Mouse (Mus musculus): Measurements from ENCODE around the gene Alkbh6. TPM values are rescaled to one million over a fixed set of nuclear protein-coding genes. Genes with fewer than 3 reads are reported as not detected.

Alkbh6 gene
- total RNA-seq, 1 experiment, result 24.5 TPM

GRCm38 (mm10) chr7:30266780-30267179 is 41.7 kb upstream of the Alkbh6 start:
- Histone ChIP-seq H3K9me3 (ENCODE audit: control insufficient read depth, insufficient read depth, low read depth, low read length) (no peaks in the 10 kb centered on the region), H3K36me3 (ENCODE audit: control insufficient read depth, insufficient read depth, low read length, poor library complexity, severe bottlenecking) (peaks cover 58% of the 10 kb centered on the region), H3K9ac (ENCODE audit: insufficient read depth, low read depth, low read length, poor library complexity, severe bottlenecking) (peak overlapping the region; percentile 18; the same call in 1 of the 2 replicates), H3K4me1 (ENCODE audit: control insufficient read depth in 2 of 2, insufficient read depth in 2 of 2, low read length in 2 of 2, poor library complexity in 1 of 2) (peaks cover 0 to 22% of the 10 kb centered on the region in 2 experiments; a peak in 2 of 4 replicates), H3K27ac (ENCODE audit: insufficient read depth, low read depth, low read length, poor library complexity, severe bottlenecking) (peak overlapping the region; percentile 71), H3K4me3 (ENCODE audit: insufficient read depth in 1 of 2, low read depth in 1 of 2, low read length in 2 of 2, poor library complexity in 1 of 2, severe bottlenecking in 1 of 2) (no peak overlapping the region)
- TF ChIP-seq ZC3H11A (IDR thresholded peaks at IDR 0.05; ENCODE audit: borderline replicate concordance, low read depth, low read length) (no peak), MAFK (IDR thresholded peaks at IDR 0.05; ENCODE audit: insufficient read depth, low read depth, low read length) (no peak), CHD2 (IDR thresholded peaks at IDR 0.05; ENCODE audit: low read depth, low read length) (no peak), HCFC1 (IDR thresholded peaks at IDR 0.05; ENCODE audit: borderline replicate concordance, insufficient read depth, low read length) (no peak), ZNF384 (IDR thresholded peaks at IDR 0.05; ENCODE audit: low read depth, low read length) (no peak)
- in situ Hi-C loops (cut with MboI; ENCODE audit: low sequenced_read_pairs in 2 of 2, unreplicated experiment in 2 of 2), result no loop called here
- peak; percentile 51 for DNase-seq (ENCODE audit: low read depth, low spot score)

DNA sequence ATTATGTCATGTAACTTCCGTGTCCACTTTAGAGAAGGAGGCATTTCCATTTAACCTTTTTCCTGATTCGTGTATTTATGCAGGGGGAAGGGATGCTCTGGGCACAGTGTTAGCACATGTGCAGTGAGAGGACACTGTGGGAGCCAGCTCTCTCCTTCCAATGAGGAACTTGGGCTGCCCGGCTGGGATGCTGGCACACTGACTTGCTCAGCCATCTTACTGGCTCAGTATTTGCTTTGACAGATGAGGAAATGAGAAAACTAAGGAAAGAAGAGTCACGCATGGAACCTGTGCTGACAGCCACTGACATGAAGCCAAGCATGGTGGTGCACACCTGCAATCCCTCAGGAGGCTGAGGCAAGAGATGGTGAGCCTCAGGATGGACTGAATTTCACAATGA is 38.9 kb upstream of the Alkbh6 start:
- H3K9ac ChIP-seq (ENCODE audit: insufficient read depth, low read depth, low read length, poor library complexity, severe bottlenecking), result no peak overlapping the region
- no peak overlapping the region for H3K27ac ChIP-seq (ENCODE audit: insufficient read depth, low read depth, low read length, poor library complexity, severe bottlenecking)
- in situ Hi-C loops (cut with MboI; ENCODE audit: low sequenced_read_pairs in 2 of 2, unreplicated experiment in 2 of 2), result no loop called here
- no peak for TF ChIP-seq CHD2 (IDR thresholded peaks at IDR 0.05; ENCODE audit: low read depth, low read length)
- no peak for TF ChIP-seq ZNF384 (IDR thresholded peaks at IDR 0.05; ENCODE audit: low read depth, low read length)
- no peak for TF ChIP-seq HCFC1 (IDR thresholded peaks at IDR 0.05; ENCODE audit: borderline replicate concordance, insufficient read depth, low read length)
- no peak for TF ChIP-seq MAFK (IDR thresholded peaks at IDR 0.05; ENCODE audit: insufficient read depth, low read depth, low read length)
- no peak for TF ChIP-seq ZC3H11A (IDR thresholded peaks at IDR 0.05; ENCODE audit: borderline replicate concordance, low read depth, low read length)
- peaks cover 0 to 22% of the 10 kb centered on the region in 2 experiments; a peak in 2 of 4 replicates for H3K4me1 ChIP-seq (ENCODE audit: control insufficient read depth in 2 of 2, insufficient read depth in 2 of 2, low read length in 2 of 2, poor library complexity in 1 of 2)
- no peak for DNase-seq (ENCODE audit: low read depth, low spot score)
- H3K4me3 ChIP-seq (ENCODE audit: insufficient read depth in 1 of 2, low read depth in 1 of 2, low read length in 2 of 2, poor library complexity in 1 of 2, severe bottlenecking in 1 of 2), result no peak overlapping the region
- no peaks in the 10 kb centered on the region for H3K9me3 ChIP-seq (ENCODE audit: control insufficient read depth, insufficient read depth, low read depth, low read length)
- peaks cover 56% of the 10 kb centered on the region for H3K36me3 ChIP-seq (ENCODE audit: control insufficient read depth, insufficient read depth, low read length, poor library complexity, severe bottlenecking)

- H3K9me3 ChIP-seq (ENCODE audit: control insufficient read depth, insufficient read depth, low read depth, low read length), result no peaks in the 10 kb centered on the region
- H3K9ac ChIP-seq (ENCODE audit: insufficient read depth, low read depth, low read length, poor library complexity, severe bottlenecking), result no peak overlapping the region
- in situ Hi-C loops (cut with MboI; ENCODE audit: low sequenced_read_pairs in 2 of 2, unreplicated experiment in 2 of 2), result no loop called here
- no peak overlapping the region for H3K4me3 ChIP-seq (ENCODE audit: insufficient read depth in 1 of 2, low read depth in 1 of 2, low read length in 2 of 2, poor library complexity in 1 of 2, severe bottlenecking in 1 of 2)
- TF ChIP-seq ZC3H11A (IDR thresholded peaks at IDR 0.05; ENCODE audit: borderline replicate concordance, low read depth, low read length) (no peak), MAFK (IDR thresholded peaks at IDR 0.05; ENCODE audit: insufficient read depth, low read depth, low read length) (no peak)
- H3K27ac ChIP-seq (ENCODE audit: insufficient read depth, low read depth, low read length, poor library complexity, severe bottlenecking), result no peak overlapping the region
- DNase-seq (ENCODE audit: low read depth, low spot score), result no peak
- H3K36me3 ChIP-seq (ENCODE audit: control insufficient read depth, insufficient read depth, low read length, poor library complexity, severe bottlenecking), result peaks cover 37% of the 10 kb centered on the region
- H3K4me1 ChIP-seq (ENCODE audit: control insufficient read depth in 2 of 2, insufficient read depth in 2 of 2, low read length in 2 of 2, poor library complexity in 1 of 2), result peaks cover 0 to 4% of the 10 kb centered on the region in 2 experiments; a peak in 1 of 4 replicates
Observed at GRCm38 (mm10) chr7:30274383-30274782, 34.1 kb upstream of the Alkbh6 start.

DNA sequence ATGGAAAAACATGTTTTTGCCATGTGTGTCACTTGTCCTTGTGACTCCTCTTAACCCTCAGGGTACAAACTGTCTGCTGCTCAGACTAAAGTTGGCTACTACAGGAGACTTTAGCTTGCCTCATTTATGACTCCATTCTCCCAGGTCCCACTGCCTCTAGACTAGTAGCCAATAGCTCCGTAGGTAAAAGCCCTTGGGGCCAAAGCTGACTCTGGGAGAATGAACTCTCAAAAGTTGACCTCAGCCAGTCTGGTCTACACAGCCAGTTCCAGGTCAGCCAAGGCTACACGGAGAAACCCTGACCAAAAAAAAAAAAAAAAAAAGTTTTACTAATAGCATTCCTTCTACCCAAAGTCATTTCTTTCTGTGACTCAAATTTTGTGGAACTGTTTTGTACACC is 29.6 kb upstream of the Alkbh6 start:
- H3K36me3 ChIP-seq (ENCODE audit: control insufficient read depth, insufficient read depth, low read length, poor library complexity, severe bottlenecking), result peaks cover 5% of the 10 kb centered on the region
- TF ChIP-seq ZC3H11A (IDR thresholded peaks at IDR 0.05; ENCODE audit: borderline replicate concordance, low read depth, low read length) (no peak), MAFK (IDR thresholded peaks at IDR 0.05; ENCODE audit: insufficient read depth, low read depth, low read length) (no peak), ZNF384 (IDR thresholded peaks at IDR 0.05; ENCODE audit: low read depth, low read length) (no peak), HCFC1 (IDR thresholded peaks at IDR 0.05; ENCODE audit: borderline replicate concordance, insufficient read depth, low read length) (no peak), CHD2 (IDR thresholded peaks at IDR 0.05; ENCODE audit: low read depth, low read length) (no peak)
- H3K9ac ChIP-seq (ENCODE audit: insufficient read depth, low read depth, low read length, poor library complexity, severe bottlenecking), result no peak overlapping the region
- in situ Hi-C loops (cut with MboI; ENCODE audit: low sequenced_read_pairs in 2 of 2, unreplicated experiment in 2 of 2), result no loop called here
- peak overlapping the region; percentile 20; the same call in 1 of the 2 replicates for H3K27ac ChIP-seq (ENCODE audit: insufficient read depth, low read depth, low read length, poor library complexity, severe bottlenecking)
- H3K4me3 ChIP-seq (ENCODE audit: insufficient read depth in 1 of 2, low read depth in 1 of 2, low read length in 2 of 2, poor library complexity in 1 of 2, severe bottlenecking in 1 of 2), result peak overlapping the region; percentile 82 to 86; a peak in 3 of 4 replicates
- H3K4me1 ChIP-seq (ENCODE audit: control insufficient read depth in 2 of 2, insufficient read depth in 2 of 2, low read length in 2 of 2, poor library complexity in 1 of 2), result peaks cover 2 to 6% of the 10 kb centered on the region in 2 experiments; a peak in 2 of 4 replicates
- DNase-seq (ENCODE audit: low read depth, low spot score), result no peak
- H3K9me3 ChIP-seq (ENCODE audit: control insufficient read depth, insufficient read depth, low read depth, low read length), result no peaks in the 10 kb centered on the region

DNA sequence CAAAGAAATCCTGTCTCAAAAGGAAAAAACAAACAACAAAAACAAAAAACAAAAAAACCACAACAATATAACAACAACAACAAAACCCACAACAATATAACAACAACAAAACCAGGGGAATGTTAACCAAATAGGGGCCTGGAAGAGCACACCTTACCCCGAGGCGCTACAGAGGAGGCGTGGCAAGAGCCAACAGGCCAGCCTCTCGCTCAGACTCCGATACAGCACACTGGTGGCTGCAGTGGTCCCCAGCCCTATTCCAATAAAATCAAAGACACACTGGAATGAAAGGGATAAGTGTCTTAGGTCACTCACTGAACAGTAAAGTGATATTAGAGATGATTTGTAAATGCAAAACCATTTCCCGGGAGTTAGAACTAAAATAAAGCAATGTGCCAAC is 29.0 kb upstream of the Alkbh6 start:
- peak; percentile 86 for DNase-seq (ENCODE audit: low read depth, low spot score)
- TF ChIP-seq ZC3H11A (IDR thresholded peaks at IDR 0.05; ENCODE audit: borderline replicate concordance, low read depth, low read length) (no peak), HCFC1 (IDR thresholded peaks at IDR 0.05; ENCODE audit: borderline replicate concordance, insufficient read depth, low read length) (no peak), CHD2 (IDR thresholded peaks at IDR 0.05; ENCODE audit: low read depth, low read length) (no peak), MAFK (IDR thresholded peaks at IDR 0.05; ENCODE audit: insufficient read depth, low read depth, low read length) (no peak), ZNF384 (IDR thresholded peaks at IDR 0.05; ENCODE audit: low read depth, low read length) (no peak)
- Histone ChIP-seq H3K9ac (ENCODE audit: insufficient read depth, low read depth, low read length, poor library complexity, severe bottlenecking) (no peak overlapping the region), H3K4me1 (ENCODE audit: control insufficient read depth in 2 of 2, insufficient read depth in 2 of 2, low read length in 2 of 2, poor library complexity in 1 of 2) (peaks cover 2 to 6% of the 10 kb centered on the region in 2 experiments; a peak in 2 of 4 replicates), H3K36me3 (ENCODE audit: control insufficient read depth, insufficient read depth, low read length, poor library complexity, severe bottlenecking) (peaks cover 4% of the 10 kb centered on the region), H3K9me3 (ENCODE audit: control insufficient read depth, insufficient read depth, low read depth, low read length) (no peaks in the 10 kb centered on the region), H3K27ac (ENCODE audit: insufficient read depth, low read depth, low read length, poor library complexity, severe bottlenecking) (no peak overlapping the region; the same call in 1 of the 2 replicates), H3K4me3 (ENCODE audit: insufficient read depth in 1 of 2, low read depth in 1 of 2, low read length in 2 of 2, poor library complexity in 1 of 2, severe bottlenecking in 1 of 2) (peak overlapping the region; percentile 82 to 86)
- in situ Hi-C loops (cut with MboI; ENCODE audit: low sequenced_read_pairs in 2 of 2, unreplicated experiment in 2 of 2), result no loop called here

Measured in ES-E14 (cell line).